Mouse (Mus musculus): Measurements from ENCODE around the gene Habp4. TPM values are rescaled to one million over a fixed set of nuclear protein-coding genes. Genes with fewer than 3 reads are reported as not detected.

Habp4 gene
- total and polyA plus RNA-seq, 3 experiments, result 12.4 to 33.9 (median 22.0) TPM

DNA sequence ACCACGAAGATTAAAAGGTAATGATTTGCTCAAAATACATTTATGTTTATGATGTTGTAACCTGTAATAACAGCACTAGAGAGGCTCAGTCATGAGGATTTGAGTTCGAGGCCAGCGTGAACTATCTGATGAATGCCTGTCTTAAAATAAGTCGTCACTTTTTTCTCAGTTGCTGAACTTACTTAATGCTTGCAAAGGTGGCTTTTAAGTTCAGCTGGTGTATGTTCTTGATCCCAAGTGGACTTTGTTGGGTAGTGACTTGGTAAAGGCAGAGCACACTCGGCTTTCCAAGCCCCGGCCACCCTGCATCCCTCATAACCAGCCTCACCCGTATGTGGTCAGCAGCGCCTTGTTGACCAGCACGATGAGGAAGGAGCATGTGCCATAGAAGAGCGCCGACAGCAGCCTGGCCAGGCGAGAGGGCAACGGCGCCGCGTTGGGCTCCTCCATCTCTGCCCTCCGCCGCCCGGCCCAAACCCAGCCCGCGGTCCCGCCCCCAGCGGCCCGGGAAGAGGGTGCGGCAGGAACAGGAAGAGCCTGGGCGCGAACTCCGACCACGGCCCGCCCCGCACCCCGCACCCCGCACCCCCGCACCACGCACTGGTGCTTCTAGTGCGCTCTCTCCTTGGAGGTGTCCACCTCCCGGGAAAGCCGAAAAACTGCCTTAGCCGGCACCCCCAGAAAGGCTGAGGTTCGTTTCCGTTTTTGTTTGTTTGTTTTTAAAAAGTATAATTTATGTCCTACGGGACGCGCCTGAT, 32.6 kb upstream of the Habp4 start, which contains the start of gene Slc35d2:
Gene Slc35d2, minus strand, starts transcription at position 511 of the 758 bp plus-strand sequence.
- ATAC-seq (ENCODE audit: extremely low read depth, insufficient number of reproducible peaks, low FRiP score, poor library complexity, severe bottlenecking) (no peak), DNase-seq (ENCODE audit: low spot score) (no peak)
- Histone ChIP-seq H3K4me3 (ENCODE audit: low read depth, low read length) (no peak within 1 kb of the TSS), H3K27me3 (ENCODE audit: insufficient read depth, low read length) (0 out of 2 replicates have a peak, but pooled peaks cover 3% of the 10 kb centered on the region), H3K4me1 (ENCODE audit: insufficient read depth, low read depth, low read length) (no peaks in the 10 kb centered on the region), H3K9me3 (replicated peaks) (no peaks in the 10 kb centered on the region), H3K36me3 (replicated peaks) (peaks cover 46% of the 10 kb centered on the region)
- TF ChIP-seq GATA2 (IDR thresholded peaks at IDR 0.05; ENCODE audit: borderline replicate concordance, low read depth, low read length) (no peak), TAL1 (conservative IDR thresholded peaks at IDR 0.05; ENCODE audit: low read depth, low read length) (no peak), GATA1 (IDR thresholded peaks at IDR 0.05; ENCODE audit: borderline replicate concordance, low read length) (no peak), POLR2AphosphoS5 (IDR thresholded peaks at IDR 0.05; ENCODE audit: insufficient replicate concordance, low read depth, low read length) (no peak), CTCF (IDR thresholded peaks at IDR 0.05; ENCODE audit: low read depth, low read length) (no peak)

DNA sequence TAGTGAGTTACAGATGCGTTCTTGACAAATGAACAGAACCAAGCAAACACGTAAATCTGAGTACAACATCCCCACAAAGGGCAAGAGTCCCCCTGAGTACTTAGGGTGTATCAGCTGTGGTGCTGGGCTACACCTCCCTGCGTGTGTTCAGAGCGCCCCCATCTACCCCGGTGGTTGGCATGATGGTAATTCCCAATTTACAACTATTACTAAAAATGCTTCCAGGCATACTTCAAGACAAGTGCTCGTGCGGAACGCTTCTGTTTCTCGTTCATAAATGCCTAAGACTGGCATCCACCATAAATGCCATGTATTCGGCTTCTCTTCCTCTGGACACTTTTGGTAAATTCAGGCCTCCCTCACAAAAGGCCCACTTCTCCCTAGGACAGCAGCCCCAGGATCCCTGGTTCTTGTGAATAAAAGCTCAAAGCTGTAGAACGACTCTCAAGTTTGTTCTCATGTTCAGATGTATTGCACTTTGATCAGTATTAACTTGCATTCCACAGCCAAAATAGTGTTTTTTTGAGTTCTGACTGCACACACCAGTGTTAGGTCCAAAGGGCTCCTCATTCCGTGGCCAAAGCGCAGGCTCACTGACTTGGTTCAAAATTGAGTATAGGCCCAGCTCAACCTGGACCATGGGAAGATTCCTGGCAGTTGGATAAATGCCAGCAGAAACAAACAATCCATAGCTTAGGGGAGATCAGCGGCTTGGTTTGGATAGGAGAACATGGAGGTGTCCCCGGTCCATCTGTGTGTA, 31.8 kb upstream of the Habp4 start:
- H3K4me3 ChIP-seq (ENCODE audit: low read depth, low read length), result no peak overlapping the region
- DNase-seq (ENCODE audit: low spot score) (no peak), ATAC-seq (ENCODE audit: extremely low read depth, insufficient number of reproducible peaks, low FRiP score, poor library complexity, severe bottlenecking) (no peak)
- H3K36me3 ChIP-seq (replicated peaks), result peaks cover 54% of the 10 kb centered on the region
- no peak for TF ChIP-seq GATA2 (IDR thresholded peaks at IDR 0.05; ENCODE audit: borderline replicate concordance, low read depth, low read length)
- no peak for TF ChIP-seq POLR2AphosphoS5 (IDR thresholded peaks at IDR 0.05; ENCODE audit: insufficient replicate concordance, low read depth, low read length)
- no peak for TF ChIP-seq GATA1 (IDR thresholded peaks at IDR 0.05; ENCODE audit: borderline replicate concordance, low read length)
- no peak for TF ChIP-seq CTCF (IDR thresholded peaks at IDR 0.05; ENCODE audit: low read depth, low read length)
- no peak for TF ChIP-seq TAL1 (conservative IDR thresholded peaks at IDR 0.05; ENCODE audit: low read depth, low read length)
- 0 out of 2 replicates have a peak, but pooled peaks cover 3% of the 10 kb centered on the region for H3K27me3 ChIP-seq (ENCODE audit: insufficient read depth, low read length)
- no peaks in the 10 kb centered on the region for H3K4me1 ChIP-seq (ENCODE audit: insufficient read depth, low read depth, low read length)
- no peaks in the 10 kb centered on the region for H3K9me3 ChIP-seq (replicated peaks)

DNA sequence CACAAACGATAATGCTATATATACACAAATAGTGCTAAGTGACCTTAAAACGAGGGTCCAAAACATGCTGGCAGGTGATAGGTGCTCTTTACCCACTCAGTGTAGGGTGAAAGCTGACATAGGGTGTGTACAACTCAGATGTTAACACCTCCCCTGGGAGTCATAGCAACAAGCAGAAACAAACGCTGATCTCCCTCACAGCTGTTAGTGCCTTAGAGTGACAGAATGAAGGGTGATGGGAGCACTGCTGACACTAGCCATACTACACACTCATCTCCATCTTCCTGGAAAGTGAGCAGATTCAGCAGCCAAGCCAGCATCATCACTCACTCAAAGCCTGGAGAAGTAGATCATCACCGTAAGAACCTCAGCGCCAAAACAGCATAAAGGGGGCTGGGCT, 11.5 kb upstream of the Habp4 start:
- peak overlapping the region; percentile 31; the same call in 1 of the 2 replicates for H3K4me3 ChIP-seq (ENCODE audit: low read depth, low read length)
- no peaks in the 10 kb centered on the region for H3K27me3 ChIP-seq (ENCODE audit: insufficient read depth, low read length)
- peaks cover 30% of the 10 kb centered on the region for H3K36me3 ChIP-seq (replicated peaks)
- no peaks in the 10 kb centered on the region for H3K9me3 ChIP-seq (replicated peaks)
- TF ChIP-seq TAL1 (conservative IDR thresholded peaks at IDR 0.05; ENCODE audit: low read depth, low read length) (no peak), CTCF (IDR thresholded peaks at IDR 0.05; ENCODE audit: low read depth, low read length) (no peak), GATA1 (IDR thresholded peaks at IDR 0.05; ENCODE audit: borderline replicate concordance, low read length) (no peak), GATA2 (IDR thresholded peaks at IDR 0.05; ENCODE audit: borderline replicate concordance, low read depth, low read length) (no peak), POLR2AphosphoS5 (IDR thresholded peaks at IDR 0.05; ENCODE audit: insufficient replicate concordance, low read depth, low read length) (no peak)
- DNase-seq (ENCODE audit: low spot score) (no peak), ATAC-seq (ENCODE audit: extremely low read depth, insufficient number of reproducible peaks, low FRiP score, poor library complexity, severe bottlenecking) (no peak)
- peaks cover 40% of the 10 kb centered on the region for H3K4me1 ChIP-seq (ENCODE audit: insufficient read depth, low read depth, low read length)

DNA sequence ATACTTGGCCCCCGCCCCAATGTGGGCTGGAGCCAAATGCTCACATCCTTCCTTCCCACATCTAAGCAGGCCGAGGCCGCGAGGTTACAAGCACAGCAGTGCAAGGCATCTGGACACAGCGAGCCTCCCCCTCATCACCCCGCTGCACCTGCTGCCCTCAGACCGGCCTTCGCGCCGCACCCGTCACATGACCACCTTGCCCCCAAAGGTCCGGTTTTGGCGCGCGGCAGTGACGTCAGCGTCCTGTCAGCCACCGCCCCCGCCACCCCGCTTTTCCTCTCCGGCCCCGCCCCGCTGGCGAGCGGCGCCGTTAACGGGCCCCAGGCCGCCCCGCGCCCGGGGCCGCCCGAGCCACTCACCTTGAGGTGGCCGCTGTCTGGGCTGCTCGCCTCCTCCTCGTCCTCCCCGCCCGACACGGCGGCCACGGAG, 9.4 kb upstream of the Habp4 start:
- Histone ChIP-seq H3K36me3 (replicated peaks) (peaks cover 21% of the 10 kb centered on the region), H3K9me3 (replicated peaks) (no peaks in the 10 kb centered on the region), H3K4me3 (ENCODE audit: low read depth, low read length) (peak overlapping the region; percentile 99), H3K27me3 (ENCODE audit: insufficient read depth, low read length) (no peaks in the 10 kb centered on the region), H3K4me1 (ENCODE audit: insufficient read depth, low read depth, low read length) (peaks cover 37% of the 10 kb centered on the region)
- TF ChIP-seq GATA1 (IDR thresholded peaks at IDR 0.05; ENCODE audit: borderline replicate concordance, low read length) (no peak), CTCF (IDR thresholded peaks at IDR 0.05; ENCODE audit: low read depth, low read length) (no peak), TAL1 (conservative IDR thresholded peaks at IDR 0.05; ENCODE audit: low read depth, low read length) (no peak), GATA2 (IDR thresholded peaks at IDR 0.05; ENCODE audit: borderline replicate concordance, low read depth, low read length) (no peak)
- peak; percentile 51 for DNase-seq (ENCODE audit: low spot score)
- ATAC-seq (ENCODE audit: extremely low read depth, insufficient number of reproducible peaks, low FRiP score, poor library complexity, severe bottlenecking), result no peak

DNA sequence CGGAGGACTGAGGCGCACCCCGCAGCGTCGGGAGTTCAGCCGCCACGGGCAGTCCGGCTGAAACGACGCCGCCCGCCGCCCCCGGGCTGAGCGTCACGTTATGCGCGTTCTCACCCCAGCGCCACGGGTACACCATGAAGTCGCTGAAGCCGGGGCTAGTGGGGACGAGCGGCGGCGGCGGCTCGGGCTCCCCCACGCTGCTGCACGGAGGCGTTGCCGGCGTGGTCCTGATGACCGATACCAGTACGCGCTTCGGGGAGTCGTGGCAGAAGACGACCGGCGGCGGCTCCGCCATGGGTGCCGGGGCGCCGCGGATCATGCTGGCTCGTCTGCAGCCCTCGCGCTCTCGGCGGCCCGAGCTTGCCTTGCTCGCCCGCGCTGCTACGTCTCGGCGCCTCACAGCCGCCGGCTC, 8.9 kb upstream of the Habp4 start:
- TF ChIP-seq GATA2 (IDR thresholded peaks at IDR 0.05; ENCODE audit: borderline replicate concordance, low read depth, low read length) (no peak), POLR2AphosphoS5 (IDR thresholded peaks at IDR 0.05; ENCODE audit: insufficient replicate concordance, low read depth, low read length) (no peak), CTCF (IDR thresholded peaks at IDR 0.05; ENCODE audit: low read depth, low read length) (no peak), GATA1 (IDR thresholded peaks at IDR 0.05; ENCODE audit: borderline replicate concordance, low read length) (no peak), TAL1 (conservative IDR thresholded peaks at IDR 0.05; ENCODE audit: low read depth, low read length) (no peak)
- Histone ChIP-seq H3K36me3 (replicated peaks) (peaks cover 17% of the 10 kb centered on the region), H3K4me3 (ENCODE audit: low read depth, low read length) (peak overlapping the region; percentile 99), H3K4me1 (ENCODE audit: insufficient read depth, low read depth, low read length) (peaks cover 37% of the 10 kb centered on the region), H3K9me3 (replicated peaks) (no peaks in the 10 kb centered on the region), H3K27me3 (ENCODE audit: insufficient read depth, low read length) (no peaks in the 10 kb centered on the region)
- DNase-seq (ENCODE audit: low spot score) (peak; percentile 8), ATAC-seq (ENCODE audit: extremely low read depth, insufficient number of reproducible peaks, low FRiP score, poor library complexity, severe bottlenecking) (no peak)
